13 mouse cellular contexts compared by ENCODE assay signal in the genomic region with DNA sequence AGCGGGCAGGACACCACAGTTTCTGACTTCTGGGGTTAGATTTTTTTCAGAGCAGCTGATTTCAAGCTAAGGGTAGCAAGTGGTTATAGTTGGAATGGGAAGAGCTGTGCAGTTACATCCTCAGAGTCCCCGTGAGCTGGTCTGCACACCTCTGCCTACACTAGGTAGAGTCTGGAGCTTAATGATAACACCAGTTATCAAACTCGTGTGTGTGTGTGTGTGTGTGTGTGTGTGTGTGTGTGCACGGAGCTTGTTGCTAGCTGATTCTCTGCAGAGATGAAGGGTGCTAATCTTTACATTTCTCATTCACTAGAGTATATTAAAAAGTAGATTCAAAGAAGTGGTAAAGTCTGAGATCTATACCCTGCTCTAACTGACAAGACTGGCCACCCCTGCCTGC.
"Had no signal": no experiment of that assay in that cellular context is flagged by ENCODE, and none has a peak within 500 bp of the region (broad histone marks: within the 10 kb centered on the region; RNA-seq: fewer than 3 reads in every experiment).

No protein-coding gene starts in this region.

- H3K4me2 ChIP-seq: lung, embryonic 14.5 days; midbrain, embryonic 11.5 days; midbrain, embryonic 13.5 days; midbrain, embryonic 15.5 days; neural tube, embryonic 12.5 days; stomach, embryonic 15.5 days had no signal

- H3K4me3 ChIP-seq: midbrain, embryonic 13.5 days; midbrain, embryonic 15.5 days; neural tube, embryonic 12.5 days; stomach, embryonic 15.5 days had no signal

- DNase-seq: lung, adult 18-20 months; lung, embryonic 14.5 days; lung, postnatal 10 days; lung, postnatal 4 days; right cerebral cortex, postnatal 14 days; thymus, postnatal 14 days; thymus, postnatal 36 days had no signal

- H3K36me3 ChIP-seq: midbrain, embryonic 13.5 days; midbrain, embryonic 15.5 days; neural tube, embryonic 12.5 days; stomach, embryonic 15.5 days had no signal

- H3K9ac ChIP-seq: lung, embryonic 14.5 days; midbrain, embryonic 13.5 days; midbrain, embryonic 15.5 days; neural tube, embryonic 12.5 days; stomach, embryonic 15.5 days had no signal

- H3K4me1 ChIP-seq: midbrain, embryonic 13.5 days; midbrain, embryonic 15.5 days; neural tube, embryonic 12.5 days had no signal

- H3K9me3 ChIP-seq: midbrain, embryonic 15.5 days had no signal

- ATAC-seq: midbrain, embryonic 13.5 days; midbrain, embryonic 15.5 days had no signal

- H3K27ac ChIP-seq: midbrain, embryonic 13.5 days; midbrain, embryonic 15.5 days; neural tube, embryonic 12.5 days; stomach, embryonic 15.5 days; stomach, postnatal 0 days had no signal

- H3K27me3 ChIP-seq: midbrain, embryonic 13.5 days; midbrain, embryonic 15.5 days; neural tube, embryonic 12.5 days; stomach, embryonic 15.5 days had no signal
